Mouse (Mus musculus): ENCODE measurements around the gene Zfp982.
"Not testable (repeated sequence)": the region's sequence is repeated elsewhere in the genome, so short reads cannot be mapped to it uniquely, and the experiment has no call there.

Zfp982 gene

GRCm38 (mm10) chr4:147492117-147492516 lies at the start of gene Zfp982:
Gene Zfp982, plus strand, starts transcription at chr4:147492417.
- DNase-seq (ENCODE audit: low read depth, low spot score): not testable (repeated sequence)

- DNase-seq (ENCODE audit: low read depth, low spot score): not testable (repeated sequence)
Observed at GRCm38 (mm10) chr4:147442649-147443553, 49.3 kb upstream of the Zfp982 start.

DNA sequence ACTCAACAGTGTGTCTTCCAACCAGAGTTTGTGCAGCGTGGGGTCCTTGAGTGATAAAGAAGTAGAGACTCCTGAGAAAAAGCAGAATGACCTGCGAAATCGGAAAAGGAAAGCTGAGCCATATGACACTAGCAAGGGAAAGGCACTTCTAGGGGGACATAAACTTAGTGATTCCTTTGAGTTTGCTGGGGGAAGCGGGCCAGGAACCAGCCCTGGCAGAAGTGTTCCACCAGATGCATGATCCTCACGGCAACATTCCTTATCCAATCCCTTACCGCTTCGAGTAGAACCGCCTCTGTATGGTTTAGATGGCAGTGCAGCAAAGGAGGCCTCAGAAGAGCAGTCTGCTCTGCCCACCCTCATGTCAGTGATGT lies 48.7 kb upstream of the Zfp982 start:
- not testable (repeated sequence) for DNase-seq (ENCODE audit: low read depth, low spot score)

GRCm38 (mm10) chr4:147445371-147445770 lies 46.8 kb upstream of the Zfp982 start:
- not testable (repeated sequence) for DNase-seq (ENCODE audit: low read depth, low spot score)

- DNase-seq (ENCODE audit: low read depth, low spot score): no peak
Observed at GRCm38 (mm10) chr4:147448358-147448757, 43.9 kb upstream of the Zfp982 start.

GRCm38 (mm10) chr4:147449099-147449581 lies 43.1 kb upstream of the Zfp982 start:
- no peak for DNase-seq (ENCODE audit: low read depth, low spot score)

DNA sequence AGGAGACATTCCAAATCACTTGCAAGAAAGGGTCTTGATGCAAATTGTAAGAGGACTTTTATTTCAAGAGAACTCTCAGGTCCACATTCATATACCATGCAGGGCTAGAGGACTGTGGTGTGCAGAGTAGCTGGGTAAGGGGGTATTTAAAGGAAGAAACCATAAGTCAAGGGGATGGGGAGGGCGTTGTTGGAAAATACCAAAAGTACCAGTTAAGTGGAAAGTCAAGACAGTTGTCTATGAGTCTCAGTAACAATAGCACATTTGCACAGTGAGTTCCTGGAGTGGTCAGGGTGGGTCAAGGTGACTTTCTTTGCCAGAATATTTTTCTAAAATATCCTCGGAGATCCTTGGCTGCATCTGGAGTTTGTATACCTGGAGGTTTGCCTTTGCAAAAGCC lies 42.2 kb upstream of the Zfp982 start:
- not testable (repeated sequence) for DNase-seq (ENCODE audit: low read depth, low spot score)

- DNase-seq (ENCODE audit: low read depth, low spot score): not testable (repeated sequence)
Observed at GRCm38 (mm10) chr4:147467207-147467606, 25.0 kb upstream of the Zfp982 start.

GRCm38 (mm10) chr4:147498772-147499613 lies 6.8 kb downstream of the Zfp982 start:
- not testable (repeated sequence) for DNase-seq (ENCODE audit: low read depth, low spot score)

GRCm38 (mm10) chr4:147509174-147509573 lies 17.0 kb downstream of the Zfp982 start:
- no peak for DNase-seq (ENCODE audit: low read depth, low spot score)

GRCm38 (mm10) chr4:147518981-147519380 lies 26.8 kb downstream of the Zfp982 start:
- no peak for DNase-seq (ENCODE audit: low read depth, low spot score)

DNA sequence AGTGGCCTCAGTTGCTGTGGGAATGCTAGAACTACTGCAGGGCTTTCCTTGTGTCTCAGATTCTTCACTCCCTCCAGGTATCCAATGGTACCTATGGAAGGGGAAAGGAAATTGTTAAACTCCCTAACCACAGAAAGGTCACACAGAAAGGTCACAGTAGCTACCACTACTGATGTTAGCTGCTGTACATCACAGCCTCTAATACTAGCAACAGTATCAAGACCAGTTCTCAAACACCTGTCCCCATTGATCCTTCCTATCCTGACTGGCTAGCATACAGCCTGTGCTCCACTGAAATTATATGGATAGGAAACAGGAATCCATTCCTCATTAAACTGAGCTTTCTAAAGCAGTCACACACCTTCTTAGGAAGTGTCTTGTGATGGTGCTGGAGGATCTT lies 27.9 kb downstream of the Zfp982 start:
- DNase-seq (ENCODE audit: low read depth, low spot score): no peak

DNA sequence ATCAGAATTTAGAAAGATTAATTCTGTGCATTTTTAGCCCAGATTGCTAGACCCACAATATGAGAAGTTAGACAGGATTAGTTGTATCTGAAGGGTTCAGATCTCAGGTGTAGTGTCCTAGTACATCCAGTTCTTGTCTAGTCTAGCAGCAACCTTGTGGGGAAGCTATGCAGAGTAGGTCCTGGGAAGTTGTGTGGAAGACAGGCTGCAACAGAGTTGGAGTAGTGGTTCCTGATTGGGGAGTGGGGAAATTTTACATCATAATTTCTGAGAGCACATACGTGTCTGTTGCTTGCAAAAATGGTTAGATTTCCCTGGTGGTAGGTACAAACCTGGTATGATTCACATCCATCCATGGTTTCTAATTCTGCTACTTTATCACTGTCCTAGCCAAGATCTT lies 32.9 kb downstream of the Zfp982 start:
- no peak for DNase-seq (ENCODE audit: low read depth, low spot score)

GRCm38 (mm10) chr4:147530366-147530765 lies 38.1 kb downstream of the Zfp982 start:
- no peak for DNase-seq (ENCODE audit: low read depth, low spot score)

GRCm38 (mm10) chr4:147535916-147536315 lies 43.7 kb downstream of the Zfp982 start:
- not testable (repeated sequence) for DNase-seq (ENCODE audit: low read depth, low spot score)

GRCm38 (mm10) chr4:147537702-147538101 lies 45.5 kb downstream of the Zfp982 start:
- DNase-seq (ENCODE audit: low read depth, low spot score): no peak

GRCm38 (mm10) chr4:147539918-147540317 lies 47.7 kb downstream of the Zfp982 start, which contains the start of gene Gm16503:
Gene Gm16503, plus strand, starts transcription at chr4:147540218.
- not testable (repeated sequence) for DNase-seq (ENCODE audit: low read depth, low spot score)

- DNase-seq (ENCODE audit: low read depth, low spot score): no peak
Observed at GRCm38 (mm10) chr4:147541105-147541504, 48.9 kb downstream of the Zfp982 start.

GRCm38 (mm10) chr4:147553071-147553470 lies 60.9 kb downstream of the Zfp982 start, which contains the start of gene Zfp985:
Gene Zfp985, plus strand, starts transcription at chr4:147553277.
- not testable (repeated sequence) for DNase-seq (ENCODE audit: low read depth, low spot score)

DNA sequence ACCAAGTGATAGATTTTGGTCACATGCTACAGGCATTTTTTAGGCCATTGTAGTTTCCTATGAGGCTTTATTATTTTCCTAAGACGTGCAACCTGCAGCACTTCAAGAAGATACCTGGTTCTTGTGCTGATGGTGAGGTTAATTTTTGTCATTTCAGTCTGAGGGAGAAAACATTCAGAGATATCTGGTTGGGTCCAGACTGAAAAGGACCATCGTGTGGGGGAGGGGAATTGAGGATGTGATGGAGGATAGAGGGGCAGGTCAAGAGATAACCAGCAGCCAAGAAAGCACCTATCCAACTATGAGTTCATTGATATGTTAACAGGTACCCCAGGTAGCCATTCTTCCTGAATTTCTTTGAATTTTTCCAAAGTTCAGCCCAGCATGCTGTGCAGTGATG lies 62.1 kb downstream of the Zfp982 start:
- not testable (repeated sequence) for DNase-seq (ENCODE audit: low read depth, low spot score)

DNA sequence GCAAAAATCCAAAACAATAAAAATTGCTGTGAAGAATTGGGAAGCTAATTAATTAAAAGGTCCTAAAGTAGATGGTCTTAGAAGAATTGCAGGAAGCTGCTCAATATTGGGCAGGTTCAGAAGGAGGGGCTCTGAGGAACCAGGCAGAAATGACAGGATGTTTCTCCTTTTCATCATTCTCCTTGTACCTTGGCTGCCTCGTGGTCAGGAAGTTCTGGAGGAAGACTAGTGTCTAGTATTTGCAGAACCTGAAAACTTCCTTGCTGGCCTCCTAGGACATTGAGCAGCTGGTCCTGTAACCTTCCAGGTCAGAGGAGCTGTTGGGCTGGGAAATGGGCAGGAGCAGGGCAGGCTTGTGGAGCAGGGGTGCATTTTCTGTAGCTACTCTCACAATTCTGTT lies 64.7 kb downstream of the Zfp982 start:
- DNase-seq (ENCODE audit: low read depth, low spot score): not testable (repeated sequence)

DNA sequence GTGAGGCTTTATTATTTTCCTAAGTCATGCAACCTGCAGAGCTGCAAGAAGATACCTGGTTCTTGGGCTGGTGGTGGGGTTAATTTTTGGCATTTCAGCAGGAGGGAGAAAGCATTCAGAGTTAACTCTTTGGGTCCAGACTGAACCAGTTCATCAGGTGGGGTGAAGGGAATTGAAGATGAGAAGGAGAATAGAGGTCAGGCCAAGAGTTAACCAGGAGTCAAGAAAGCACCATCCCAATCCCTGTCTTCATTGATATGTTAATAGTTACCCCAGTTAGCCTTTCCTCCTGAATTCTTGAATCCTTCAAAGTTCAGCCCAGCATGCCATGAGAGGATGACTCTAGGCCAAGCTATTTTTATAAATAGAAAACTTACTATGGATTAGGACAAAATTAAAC lies 65.8 kb downstream of the Zfp982 start:
- DNase-seq (ENCODE audit: low read depth, low spot score): not testable (repeated sequence)
